Mouse (Mus musculus) limb, embryonic 11.5 days (tissue): Measurements from ENCODE around the gene Ddx27. TPM values are rescaled to one million over a fixed set of nuclear protein-coding genes. Genes with fewer than 3 reads are reported as not detected.
"Not testable (repeated sequence)": the region's sequence is repeated elsewhere in the genome, so short reads cannot be mapped to it uniquely, and the experiment has no call there.

ENCODE experiments used
- ATAC-seq: fragments of 200-750 bp; cut with Nextera tagmentation; 2 replicates; pipeline ENCODE4 v1.8.0; 2017; ENCODE audit warnings: low read depth; ENCODE audit not compliant: insufficient number of reproducible peaks, low FRiP score, low TSS enrichment
- DNase-seq: peaks from one replicate; pipeline ENCODE4 v3.0.0-alpha.2; 2015; ENCODE audit warnings: low spot score
- H3K27ac ChIP-seq: fragments of 300-500 bp; sonication (generic); replicated peaks from 2 replicates; pipeline ENCODE4 v1.5.1; 2014; ENCODE audit warnings: low read depth, mild to moderate bottlenecking, low read length
- H3K27me3 ChIP-seq: fragments of 300-500 bp; sonication (generic); 2 replicates; pipeline ENCODE4 v1.6.1; 2014; ENCODE audit warnings: mild to moderate bottlenecking, low read length, mixed read lengths; ENCODE audit not compliant: control insufficient read depth, insufficient read depth
- H3K36me3 ChIP-seq: fragments of 300-500 bp; sonication (generic); 2 replicates; pipeline ENCODE4 v1.6.1; 2014; ENCODE audit warnings: mild to moderate bottlenecking, low read length, moderate library complexity, mixed read lengths; ENCODE audit not compliant: control insufficient read depth, insufficient read depth
- H3K4me1 ChIP-seq: fragments of 300-500 bp; sonication (generic); 2 replicates; pipeline ENCODE4 v1.6.1; 2014; ENCODE audit warnings: low read length, mixed read lengths; ENCODE audit not compliant: control insufficient read depth, insufficient read depth
- H3K4me2 ChIP-seq: fragments of 300-500 bp; sonication (generic); 2 replicates; pipeline ENCODE4 v1.6.1; 2014; ENCODE audit warnings: low read depth, mild to moderate bottlenecking, moderate library complexity; ENCODE audit not compliant: severe bottlenecking
- H3K4me3 ChIP-seq: fragments of 300-500 bp; sonication (generic); 2 replicates; pipeline ENCODE4 v1.5.1; 2014; ENCODE audit warnings: low read depth, low read length
- H3K9ac ChIP-seq: fragments of 300-500 bp; sonication (generic); 2 replicates; pipeline ENCODE4 v1.6.1; 2014; ENCODE audit warnings: mild to moderate bottlenecking, low read length
- H3K9me3 ChIP-seq: fragments of 300-500 bp; sonication (generic); 2 replicates; pipeline ENCODE4 v1.6.1; 2016; ENCODE audit warnings: low read length; ENCODE audit not compliant: control insufficient read depth
- WGBS: fragments of 180-500 bp; shearing (Covaris S2); extraction: QIAGEN DNeasy Blood & Tissue Kit; methylation state at CpG from one replicate; pipeline ENCODE4 v1.1.7; 2014; 5-methylcytosine and 5-hydroxymethylcytosine counted together
- polyA plus RNA-seq: library from polyadenylated mRNA; unstranded; fragments of >200 nt; fragmentation: Nextera tagmentation; extraction: Ambion mirVana; gene quantifications from 2 replicates; pipeline ENCODE4 v1.2.1, GENCODE M21; 2014

Ddx27 gene
- polyA plus RNA-seq, 1 experiment from 2014 or later: 49.3 TPM

GRCm38 (mm10) chr2:167007565-167007964, 7.4 kb upstream of the Ddx27 start:
- H3K9ac ChIP-seq, H3K9me3 ChIP-seq, H3K4me2 ChIP-seq, DNase-seq, ATAC-seq, H3K4me3 ChIP-seq, H3K4me1 ChIP-seq, H3K27me3 ChIP-seq, H3K36me3 ChIP-seq, H3K27ac ChIP-seq: not testable (repeated sequence)
- WGBS: 76% methylated on average over 4 of the region's 4 CpGs

GRCm38 (mm10) chr2:167009483-167009882, 5.5 kb upstream of the Ddx27 start:
- WGBS: 81% methylated on average over 4 of the region's 4 CpGs
- H3K4me3 ChIP-seq: no peak overlapping the region

GRCm38 (mm10) chr2:167010546-167010945, 4.4 kb upstream of the Ddx27 start:
- Histone ChIP-seq H3K4me2 (no peak overlapping the region), H3K4me3 (no peak overlapping the region), H3K4me1 (peaks cover 1% of the 10 kb centered on the region), H3K27me3 (no peaks in the 10 kb centered on the region), H3K9ac (no peak overlapping the region), H3K9me3 (no peaks in the 10 kb centered on the region), H3K36me3 (no peaks in the 10 kb centered on the region), H3K27ac (no peak overlapping the region)
- no peak for DNase-seq
- no peak for ATAC-seq
- WGBS: 88% methylated on average over 3 of the region's 3 CpGs

More at GRCm38 (mm10) chr2:167009483-167009882, 5.5 kb upstream of the Ddx27 start:
- H3K4me1 ChIP-seq: no peaks in the 10 kb centered on the region
- H3K9me3 ChIP-seq: no peaks in the 10 kb centered on the region
- no peaks in the 10 kb centered on the region for H3K27me3 ChIP-seq
- H3K27ac ChIP-seq: no peak overlapping the region
- DNase-seq: no peak
- H3K4me2 ChIP-seq: no peak overlapping the region
- H3K9ac ChIP-seq: no peak overlapping the region
- H3K36me3 ChIP-seq: no peaks in the 10 kb centered on the region
- ATAC-seq: no peak

- peak overlapping the region; percentile 83 for H3K4me3 ChIP-seq
- H3K9ac ChIP-seq: peak overlapping the region; percentile 73
- no peaks in the 10 kb centered on the region for H3K27me3 ChIP-seq
- no peak for DNase-seq
- H3K36me3 ChIP-seq: peaks cover 10% of the 10 kb centered on the region
- ATAC-seq: peak; percentile 81
- H3K4me1 ChIP-seq: peaks cover 11% of the 10 kb centered on the region
- no peak overlapping the region for H3K27ac ChIP-seq
- peak overlapping the region; percentile 69 for H3K4me2 ChIP-seq
- no peaks in the 10 kb centered on the region for H3K9me3 ChIP-seq
- under 1% methylated on average over 19 of the region's 21 CpGs for whole genome bisulfite sequencing
These were observed 357 bp downstream of the Ddx27 start for GRCm38 (mm10) chr2:167015382-167015718.

- no peak overlapping the region for H3K4me2 ChIP-seq
- H3K9ac ChIP-seq: no peak overlapping the region
- H3K27me3 ChIP-seq: no peaks in the 10 kb centered on the region
- H3K4me1 ChIP-seq: peaks cover 11% of the 10 kb centered on the region
- DNase-seq (no peak), ATAC-seq (no peak)
- WGBS: 92% methylated on average over 10 of the region's 10 CpGs
- H3K9me3 ChIP-seq: no peaks in the 10 kb centered on the region
- H3K4me3 ChIP-seq: no peak overlapping the region
- H3K36me3 ChIP-seq: peaks cover 30% of the 10 kb centered on the region
- no peak overlapping the region for H3K27ac ChIP-seq
These were observed 4.4 kb downstream of the Ddx27 start for GRCm38 (mm10) chr2:167019396-167019795.

GRCm38 (mm10) chr2:167028553-167028952, 13.6 kb downstream of the Ddx27 start:
- ATAC-seq (no peak), DNase-seq (no peak)
- no peaks in the 10 kb centered on the region for H3K4me1 ChIP-seq
- H3K27me3 ChIP-seq: no peaks in the 10 kb centered on the region
- no peak overlapping the region for H3K9ac ChIP-seq
- H3K4me3 ChIP-seq: no peak overlapping the region
- no peak overlapping the region for H3K27ac ChIP-seq
- WGBS: 94% methylated on average over 7 of the region's 7 CpGs
- no peaks in the 10 kb centered on the region for H3K9me3 ChIP-seq
- no peak overlapping the region for H3K4me2 ChIP-seq
- H3K36me3 ChIP-seq: peaks cover 58% of the 10 kb centered on the region

GRCm38 (mm10) chr2:167030507-167030906, 15.5 kb downstream of the Ddx27 start:
- Histone ChIP-seq H3K27me3 (no peaks in the 10 kb centered on the region), H3K9ac (no peak overlapping the region), H3K36me3 (peaks cover 62% of the 10 kb centered on the region), H3K4me3 (no peak overlapping the region), H3K9me3 (no peaks in the 10 kb centered on the region), H3K4me2 (no peak overlapping the region), H3K27ac (no peak overlapping the region), H3K4me1 (no peaks in the 10 kb centered on the region)
- WGBS: 98% methylated on average over 4 of the region's 4 CpGs
- no peak for ATAC-seq
- no peak for DNase-seq

GRCm38 (mm10) chr2:167037710-167038109, 22.7 kb downstream of the Ddx27 start:
- Histone ChIP-seq H3K4me2 (no peak overlapping the region), H3K9ac (no peak overlapping the region), H3K27me3 (no peaks in the 10 kb centered on the region), H3K4me1 (no peaks in the 10 kb centered on the region), H3K36me3 (peaks cover 55% of the 10 kb centered on the region), H3K4me3 (no peak overlapping the region), H3K27ac (no peak overlapping the region), H3K9me3 (no peaks in the 10 kb centered on the region)
- WGBS: 95% methylated on average over 12 of the region's 12 CpGs
- DNase-seq (no peak), ATAC-seq (no peak)

- no peak overlapping the region for H3K4me3 ChIP-seq
- no peaks in the 10 kb centered on the region for H3K4me1 ChIP-seq
- H3K27me3 ChIP-seq: no peaks in the 10 kb centered on the region
- H3K9ac ChIP-seq: no peak overlapping the region
- WGBS: 94% methylated on average over 6 of the region's 6 CpGs
- H3K4me2 ChIP-seq: no peak overlapping the region
- ATAC-seq (no peak), DNase-seq (no peak)
- H3K9me3 ChIP-seq: no peaks in the 10 kb centered on the region
- H3K36me3 ChIP-seq: peaks cover 57% of the 10 kb centered on the region
- no peak overlapping the region for H3K27ac ChIP-seq
These were observed 23.3 kb downstream of the Ddx27 start for GRCm38 (mm10) chr2:167038297-167038696.
